Mouse (Mus musculus) erythroblast, embryonic 14.5 days (primary cell): ENCODE data around the gene Tpcn1.

Source experiments
- GATA1 ChIP-seq: IDR thresholded peaks from 2 replicates; pipeline ENCODE4 v1.6.1; 2012; ENCODE audit warnings: low read length, inconsistent platforms, mixed read lengths
- TAL1 ChIP-seq: IDR thresholded peaks from 3 replicates; pipeline ENCODE4 v1.6.1; 2012; ENCODE audit warnings: low read length, inconsistent platforms, mixed read lengths

DNA sequence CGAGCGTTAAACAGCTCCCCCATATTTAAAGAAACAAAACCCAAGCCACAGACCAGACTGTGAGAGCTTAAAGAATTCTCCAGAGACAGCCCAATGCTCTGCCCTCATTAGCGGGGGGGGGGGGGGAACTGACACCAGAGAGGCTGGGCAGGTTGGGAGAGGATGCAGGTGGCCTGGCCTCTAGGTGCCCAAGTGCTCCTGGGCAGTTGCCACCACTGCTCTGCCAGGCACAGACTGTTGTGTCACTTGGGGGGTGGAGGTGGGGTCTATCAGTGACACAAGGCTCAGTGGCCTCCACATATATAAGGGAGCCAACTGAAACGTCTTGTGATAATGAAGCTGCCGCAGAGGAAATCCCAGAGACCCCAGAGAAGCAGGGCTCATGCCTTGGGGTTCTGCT, 51.8 kb downstream of the Tpcn1 start:
- TF ChIP-seq GATA1 (no peak), TAL1 (no peak)
